Mouse (Mus musculus) brain, embryonic 14.5 days (tissue): ENCODE measurements at regions not wholly inside any gene's neighbourhood (a gene's known extent, or its start where the extent isn't known, plus 50 kb on each side); places are given as distances from the start of the nearest gene placed in this dataset.

Source experiments
- DNase-seq: peaks from one replicate; pipeline ENCODE4 v3.0.0-alpha.2; 2011; ENCODE audit warnings: low read depth
- CTCF ChIP-seq: fragments of 200-500 bp; IDR thresholded peaks from 2 replicates; pipeline ENCODE4 v1.5.1; 2012; ENCODE audit warnings: inconsistent platforms, mild to moderate bottlenecking, moderate library complexity, borderline replicate concordance; ENCODE audit not compliant: insufficient read depth, insufficient read length; ENCODE audit errors: extremely low read depth
- POLR2A ChIP-seq: fragments of 200-500 bp; IDR thresholded peaks from 2 replicates; pipeline ENCODE4 v1.6.1; 2012; ENCODE audit warnings: mild to moderate bottlenecking, inconsistent platforms, borderline replicate concordance; ENCODE audit not compliant: poor library complexity, insufficient read depth, insufficient read length, severe bottlenecking; ENCODE audit errors: extremely low read depth

GRCm38 (mm10) chr6:100086807-100087206, 200.5 kb downstream of the Rybp start:
- DNase-seq: peak; percentile 46

GRCm38 (mm10) chr6:100085981-100086380, 201.3 kb downstream of the Rybp start:
- no peak for DNase-seq

More at GRCm38 (mm10) chr6:100086807-100087206, 200.5 kb downstream of the Rybp start:
- TF ChIP-seq POLR2A (no peak), CTCF (no peak)

GRCm38 (mm10) chr6:100083868-100084477, 203.3 kb downstream of the Rybp start:
- no peak for DNase-seq
- no peak for TF ChIP-seq CTCF
- TF ChIP-seq POLR2A: no peak

More at GRCm38 (mm10) chr6:100085981-100086380, 201.3 kb downstream of the Rybp start:
- TF ChIP-seq POLR2A (no peak), CTCF (no peak)

- TF ChIP-seq CTCF (no peak), POLR2A (no peak)
- no peak for DNase-seq
Measured at GRCm38 (mm10) chr6:100083127-100083526, 204.2 kb downstream of the Rybp start.

GRCm38 (mm10) chr6:100074672-100075335, 212.5 kb downstream of the Rybp start:
- TF ChIP-seq POLR2A (no peak), CTCF (no peak)

GRCm38 (mm10) chr6:100072261-100072968, 214.9 kb downstream of the Rybp start:
- peak; percentile 72 for DNase-seq
- TF ChIP-seq POLR2A (no peak), CTCF (no peak)

More at GRCm38 (mm10) chr6:100074672-100075335, 212.5 kb downstream of the Rybp start:
- DNase-seq: peak; percentile 87

- TF ChIP-seq POLR2A (no peak), CTCF (no peak)
- DNase-seq: peak; percentile 67
Measured at GRCm38 (mm10) chr6:100069151-100069550, 218.1 kb downstream of the Rybp start.

GRCm38 (mm10) chr6:100067273-100067672, 220.0 kb downstream of the Rybp start:
- no peak for TF ChIP-seq POLR2A
- TF ChIP-seq CTCF: no peak
- no peak for DNase-seq

GRCm38 (mm10) chr6:100065586-100065985, 221.7 kb downstream of the Rybp start:
- TF ChIP-seq POLR2A: no peak
- no peak for TF ChIP-seq CTCF
- DNase-seq: no peak

GRCm38 (mm10) chr6:100062961-100063360, 224.3 kb downstream of the Rybp start:
- TF ChIP-seq CTCF (no peak), POLR2A (no peak)
- DNase-seq: no peak

GRCm38 (mm10) chr6:100059803-100060202, 227.5 kb downstream of the Rybp start:
- TF ChIP-seq POLR2A (no peak), CTCF (no peak)
- DNase-seq: peak; percentile 84

GRCm38 (mm10) chr6:100055980-100056379, 231.3 kb downstream of the Rybp start:
- no peak for TF ChIP-seq POLR2A
- no peak for TF ChIP-seq CTCF
- DNase-seq: no peak
